In the genomic region with DNA sequence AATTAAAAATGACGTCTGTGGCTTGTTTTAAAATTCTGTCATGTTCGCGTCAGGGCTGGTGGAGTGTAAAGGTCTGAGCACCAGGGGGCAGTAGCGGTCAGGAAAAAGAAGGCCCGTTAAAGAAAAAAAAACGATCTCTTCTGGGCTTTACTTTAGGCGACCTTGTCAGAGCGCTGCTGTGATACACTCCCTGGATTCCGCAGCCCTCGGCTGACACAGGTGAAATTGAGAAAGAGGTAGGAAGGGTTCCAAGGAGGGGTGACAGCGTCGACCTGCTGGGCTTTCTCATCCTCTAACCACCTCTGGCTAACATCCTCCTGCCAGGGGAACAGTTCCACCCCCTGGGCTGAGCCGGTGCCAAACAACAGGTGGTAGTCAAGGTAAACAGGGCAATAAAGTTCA, we compare ENCODE assay signal across 8 mouse cellular contexts. TPM values are rescaled to one million over a fixed set of nuclear protein-coding genes. Genes with fewer than 3 reads are reported as not detected.
DNase-seq lines count a peak whose midpoint lies in the region; ATAC-seq lines count a peak whose summit lies in the region.

No protein-coding gene starts in this region.

- H3K9ac ChIP-seq in intestine, embryonic 14.5 days (ENCODE audit: low read length) = 0 out of 2 replicates have a peak overlapping the region, but pooled peaks have one; percentile 11
- H3K9ac ChIP-seq in liver, embryonic 15.5 days = no peak overlapping the region
- H3K9ac ChIP-seq in neural tube, embryonic 11.5 days (ENCODE audit: low read length) = no peak overlapping the region

- ATAC-seq in intestine, embryonic 14.5 days (replicated peaks; ENCODE audit: low FRiP score, low TSS enrichment, low read depth) = peak; percentile 21; the same call in 1 of the 2 replicates
- no peak for ATAC-seq in liver, embryonic 15.5 days (ENCODE audit: insufficient read depth)
- ATAC-seq in neural tube, embryonic 11.5 days (ENCODE audit: insufficient read depth, low FRiP score, low TSS enrichment) = no peak

- peak; percentile 31 to 43 for DNase-seq in urinary bladder, adult 18-20 months (ENCODE audit: low spot score in 2 of 2)
- DNase-seq in urinary bladder, adult 2 months (ENCODE audit: low spot score) = no peak
- DNase-seq in cerebellum, postnatal 25 days = peak; percentile 72 to 82
- peak; percentile 26 to 31 for DNase-seq in gastrocnemius, adult 8-10 months (ENCODE audit: low spot score in 2 of 2)
- DNase-seq in intestine, embryonic 14.5 days (ENCODE audit: low spot score) = peak; percentile 92
- DNase-seq in neural tube, embryonic 11.5 days (ENCODE audit: low spot score) = peak; percentile 79
- DNase-seq in thymus, postnatal 25 days = peak; percentile 71

- H3K4me3 ChIP-seq in intestine, embryonic 14.5 days (ENCODE audit: low read depth, low read length) = no peak overlapping the region
- no peak overlapping the region for H3K4me3 ChIP-seq in liver, embryonic 15.5 days (replicated peaks)
- H3K4me3 ChIP-seq in neural tube, embryonic 11.5 days (ENCODE audit: low read depth, low read length) = no peak overlapping the region

- no peaks in the 10 kb centered on the region for H3K27me3 ChIP-seq in intestine, embryonic 14.5 days (replicated peaks; ENCODE audit: control insufficient read depth, insufficient read depth, low read length)
- H3K27me3 ChIP-seq in liver, embryonic 15.5 days = peaks cover 10% of the 10 kb centered on the region; the same call in 1 of the 2 replicates
- H3K27me3 ChIP-seq in neural tube, embryonic 11.5 days (ENCODE audit: control insufficient read depth, insufficient read depth, low read length) = no peaks in the 10 kb centered on the region

- no peak overlapping the region for H3K27ac ChIP-seq in intestine, embryonic 14.5 days (ENCODE audit: low read depth)
- H3K27ac ChIP-seq in liver, embryonic 15.5 days (replicated peaks) = no peak overlapping the region
- no peak overlapping the region for H3K27ac ChIP-seq in neural tube, embryonic 11.5 days (ENCODE audit: low read depth, low read length)

- 4% methylated on average over 13 of the region's 13 CpGs for WGBS in intestine, embryonic 14.5 days
- WGBS in liver, embryonic 15.5 days (ENCODE audit: insufficient replicate concordance) = 3% methylated on average over 13 of the region's 13 CpGs
- WGBS in neural tube, embryonic 11.5 days = 4% methylated on average over 13 of the region's 13 CpGs

- no peaks in the 10 kb centered on the region for H3K9me3 ChIP-seq in intestine, embryonic 14.5 days (ENCODE audit: control insufficient read depth, low read length)
- H3K9me3 ChIP-seq in liver, embryonic 15.5 days (replicated peaks) = no peaks in the 10 kb centered on the region
- H3K9me3 ChIP-seq in neural tube, embryonic 11.5 days (ENCODE audit: control insufficient read depth, low read length) = no peaks in the 10 kb centered on the region

- peak overlapping the region; percentile 48 for H3K4me2 ChIP-seq in intestine, embryonic 14.5 days (ENCODE audit: low read length)
- peak overlapping the region; percentile 44 for H3K4me2 ChIP-seq in liver, embryonic 15.5 days
- peak overlapping the region; percentile 34 for H3K4me2 ChIP-seq in neural tube, embryonic 11.5 days (ENCODE audit: low read depth)

- no peaks in the 10 kb centered on the region for H3K36me3 ChIP-seq in intestine, embryonic 14.5 days (ENCODE audit: control insufficient read depth, insufficient read depth, low read length)
- H3K36me3 ChIP-seq in liver, embryonic 15.5 days (replicated peaks) = no peaks in the 10 kb centered on the region
- no peaks in the 10 kb centered on the region for H3K36me3 ChIP-seq in neural tube, embryonic 11.5 days (ENCODE audit: control insufficient read depth, insufficient read depth, low read length)

- H3K4me1 ChIP-seq in intestine, embryonic 14.5 days (replicated peaks; ENCODE audit: control insufficient read depth, insufficient read depth, low read length) = 0 out of 2 replicates have a peak, but pooled peaks cover 6% of the 10 kb centered on the region
- H3K4me1 ChIP-seq in liver, embryonic 15.5 days (replicated peaks) = peaks cover 4% of the 10 kb centered on the region
- H3K4me1 ChIP-seq in neural tube, embryonic 11.5 days (ENCODE audit: control insufficient read depth, insufficient read depth, low read length) = no peaks in the 10 kb centered on the region

RNA-seq across cellular contexts. Expression of gene Ywhah, which starts 20.9 kb away (rescaled TPM):
- 211 and 229 TPM in 2 replicates for polyA plus RNA-seq in urinary bladder, adult 2 months (2012; rRNA removed)
- total RNA-seq in gastrocnemius, adult 8-10 months (2022) = 10 to 100 TPM; 41.2 to 58.3 (median 44.9) TPM
- polyA plus RNA-seq in intestine, embryonic 14.5 days (2014; fragmentation: Nextera tagmentation; extraction: Ambion mirVana) = 419 and 446 TPM in 2 replicates
- 195 and 201 TPM in 2 replicates for polyA plus RNA-seq in liver, embryonic 15.5 days (2015; fragmentation: Nextera tagmentation; extraction: Ambion mirVana)
- 483 and 486 TPM in 2 replicates for polyA plus RNA-seq in neural tube, embryonic 11.5 days (2014; fragmentation: Nextera tagmentation; extraction: Ambion mirVana)
